Mouse (Mus musculus): ENCODE measurements around the gene Wdr82. TPM values are rescaled to one million over a fixed set of nuclear protein-coding genes. Genes with fewer than 3 reads are reported as not detected.

Gene Wdr82
- polyA plus RNA-seq, 1 experiment, result 33.1 TPM

- TF ChIP-seq POLR2A (IDR thresholded peaks at IDR 0.05; ENCODE audit: low read depth, low read length) (no peak), CTCF (IDR thresholded peaks at IDR 0.05; ENCODE audit: extremely low read depth, insufficient read length, insufficient replicate concordance, low read depth, low read length) (no peak)
- WGBS, result 80% methylated on average over 9 of the region's 9 CpGs
- H3K27ac ChIP-seq (ENCODE audit: insufficient read depth, low read depth, low read length), result no peak overlapping the region
- peaks cover 19% of the 10 kb centered on the region for H3K4me1 ChIP-seq (ENCODE audit: control insufficient read depth, insufficient read depth, insufficient read length, low read length)
- H3K36me3 ChIP-seq (ENCODE audit: control insufficient read depth, insufficient read depth, low read length), result no peaks in the 10 kb centered on the region
- H3K27me3 ChIP-seq (ENCODE audit: control insufficient read depth, insufficient read depth, low read length), result peaks cover 10% of the 10 kb centered on the region
- H3K4me3 ChIP-seq (ENCODE audit: low read depth, low read length), result no peak overlapping the region
Observed at GRCm38 (mm10) chr9:106154106-106154505, 16.6 kb upstream of the Wdr82 start.

- WGBS, result 78% methylated on average over 5 of the region's 5 CpGs
- Histone ChIP-seq H3K27me3 (ENCODE audit: control insufficient read depth, insufficient read depth, low read length) (no peaks in the 10 kb centered on the region), H3K4me3 (ENCODE audit: low read depth, low read length) (no peak overlapping the region), H3K36me3 (ENCODE audit: control insufficient read depth, insufficient read depth, low read length) (no peaks in the 10 kb centered on the region), H3K4me1 (ENCODE audit: control insufficient read depth, insufficient read depth, insufficient read length, low read length) (peaks cover 24% of the 10 kb centered on the region), H3K27ac (ENCODE audit: insufficient read depth, low read depth, low read length) (no peak overlapping the region)
- TF ChIP-seq POLR2A (IDR thresholded peaks at IDR 0.05; ENCODE audit: low read depth, low read length) (no peak), CTCF (IDR thresholded peaks at IDR 0.05; ENCODE audit: extremely low read depth, insufficient read length, insufficient replicate concordance, low read depth, low read length) (peak; percentile 70; the same call in 1 of the 2 replicates)
Observed at GRCm38 (mm10) chr9:106156419-106156818, 14.3 kb upstream of the Wdr82 start.

GRCm38 (mm10) chr9:106156921-106157622 is 13.7 kb upstream of the Wdr82 start:
- no peak for TF ChIP-seq POLR2A (IDR thresholded peaks at IDR 0.05; ENCODE audit: low read depth, low read length)
- no peak for TF ChIP-seq CTCF (IDR thresholded peaks at IDR 0.05; ENCODE audit: extremely low read depth, insufficient read length, insufficient replicate concordance, low read depth, low read length)
- H3K4me1 ChIP-seq (ENCODE audit: control insufficient read depth, insufficient read depth, insufficient read length, low read length), result peaks cover 24% of the 10 kb centered on the region
- H3K27me3 ChIP-seq (ENCODE audit: control insufficient read depth, insufficient read depth, low read length), result no peaks in the 10 kb centered on the region
- no peaks in the 10 kb centered on the region for H3K36me3 ChIP-seq (ENCODE audit: control insufficient read depth, insufficient read depth, low read length)
- WGBS, result 93% methylated on average over 21 of the region's 21 CpGs
- peak overlapping the region; percentile 34 for H3K4me3 ChIP-seq (ENCODE audit: low read depth, low read length)
- 0 out of 2 replicates have a peak overlapping the region, but pooled peaks have one; percentile 17 for H3K27ac ChIP-seq (ENCODE audit: insufficient read depth, low read depth, low read length)

- peaks cover 24% of the 10 kb centered on the region for H3K4me1 ChIP-seq (ENCODE audit: control insufficient read depth, insufficient read depth, insufficient read length, low read length)
- H3K4me3 ChIP-seq (ENCODE audit: low read depth, low read length), result peak overlapping the region; percentile 34
- H3K36me3 ChIP-seq (ENCODE audit: control insufficient read depth, insufficient read depth, low read length), result no peaks in the 10 kb centered on the region
- no peaks in the 10 kb centered on the region for H3K27me3 ChIP-seq (ENCODE audit: control insufficient read depth, insufficient read depth, low read length)
- 0 out of 2 replicates have a peak overlapping the region, but pooled peaks have one; percentile 17 for H3K27ac ChIP-seq (ENCODE audit: insufficient read depth, low read depth, low read length)
- no peak for TF ChIP-seq POLR2A (IDR thresholded peaks at IDR 0.05; ENCODE audit: low read depth, low read length)
- TF ChIP-seq CTCF (IDR thresholded peaks at IDR 0.05; ENCODE audit: extremely low read depth, insufficient read length, insufficient replicate concordance, low read depth, low read length), result no peak
- 88% methylated on average over 10 of the region's 10 CpGs for WGBS
Observed at GRCm38 (mm10) chr9:106157623-106157925, 13.2 kb upstream of the Wdr82 start.

- no peaks in the 10 kb centered on the region for H3K27me3 ChIP-seq (ENCODE audit: control insufficient read depth, insufficient read depth, low read length)
- WGBS, result 47% methylated on average over 6 of the region's 6 CpGs
- no peaks in the 10 kb centered on the region for H3K36me3 ChIP-seq (ENCODE audit: control insufficient read depth, insufficient read depth, low read length)
- no peak for TF ChIP-seq POLR2A (IDR thresholded peaks at IDR 0.05; ENCODE audit: low read depth, low read length)
- no peak for TF ChIP-seq CTCF (IDR thresholded peaks at IDR 0.05; ENCODE audit: extremely low read depth, insufficient read length, insufficient replicate concordance, low read depth, low read length)
- H3K4me3 ChIP-seq (ENCODE audit: low read depth, low read length), result peak within 1 kb of the TSS; percentile 34
- peaks cover 24% of the 10 kb centered on the region for H3K4me1 ChIP-seq (ENCODE audit: control insufficient read depth, insufficient read depth, insufficient read length, low read length)
- H3K27ac ChIP-seq (ENCODE audit: insufficient read depth, low read depth, low read length), result peak within 1 kb of the TSS; percentile 30
Observed at GRCm38 (mm10) chr9:106158037-106158491, 12.7 kb upstream of the Wdr82 start, which contains the start of gene Glyctk. TSS of gene Glyctk (minus strand) at chr9:106158138.

GRCm38 (mm10) chr9:106159237-106159636 is 11.5 kb upstream of the Wdr82 start:
- 0 out of 2 replicates have a peak overlapping the region, but pooled peaks have one; percentile 30 for H3K27ac ChIP-seq (ENCODE audit: insufficient read depth, low read depth, low read length)
- H3K36me3 ChIP-seq (ENCODE audit: control insufficient read depth, insufficient read depth, low read length), result no peaks in the 10 kb centered on the region
- no peaks in the 10 kb centered on the region for H3K27me3 ChIP-seq (ENCODE audit: control insufficient read depth, insufficient read depth, low read length)
- peaks cover 24% of the 10 kb centered on the region for H3K4me1 ChIP-seq (ENCODE audit: control insufficient read depth, insufficient read depth, insufficient read length, low read length)
- no peak overlapping the region for H3K4me3 ChIP-seq (ENCODE audit: low read depth, low read length)
- 84% methylated on average over 9 of the region's 9 CpGs for WGBS
- TF ChIP-seq POLR2A (IDR thresholded peaks at IDR 0.05; ENCODE audit: low read depth, low read length) (no peak), CTCF (IDR thresholded peaks at IDR 0.05; ENCODE audit: extremely low read depth, insufficient read length, insufficient replicate concordance, low read depth, low read length) (no peak)

GRCm38 (mm10) chr9:106159784-106160301 is 10.9 kb upstream of the Wdr82 start:
- TF ChIP-seq CTCF (IDR thresholded peaks at IDR 0.05; ENCODE audit: extremely low read depth, insufficient read length, insufficient replicate concordance, low read depth, low read length), result no peak
- peak; percentile 40; the same call in 1 of the 2 replicates for TF ChIP-seq POLR2A (IDR thresholded peaks at IDR 0.05; ENCODE audit: low read depth, low read length)
- WGBS, result 1% methylated on average over 24 of the region's 24 CpGs
- H3K27ac ChIP-seq (ENCODE audit: insufficient read depth, low read depth, low read length), result peak overlapping the region; percentile 99
- no peaks in the 10 kb centered on the region for H3K27me3 ChIP-seq (ENCODE audit: control insufficient read depth, insufficient read depth, low read length)
- H3K4me3 ChIP-seq (ENCODE audit: low read depth, low read length), result peak overlapping the region; percentile 75
- H3K36me3 ChIP-seq (ENCODE audit: control insufficient read depth, insufficient read depth, low read length), result no peaks in the 10 kb centered on the region
- peaks cover 24% of the 10 kb centered on the region for H3K4me1 ChIP-seq (ENCODE audit: control insufficient read depth, insufficient read depth, insufficient read length, low read length)

All from small intestine, adult 2 months (tissue).